24 mouse cellular contexts compared by ENCODE assay signal in the genomic region with DNA sequence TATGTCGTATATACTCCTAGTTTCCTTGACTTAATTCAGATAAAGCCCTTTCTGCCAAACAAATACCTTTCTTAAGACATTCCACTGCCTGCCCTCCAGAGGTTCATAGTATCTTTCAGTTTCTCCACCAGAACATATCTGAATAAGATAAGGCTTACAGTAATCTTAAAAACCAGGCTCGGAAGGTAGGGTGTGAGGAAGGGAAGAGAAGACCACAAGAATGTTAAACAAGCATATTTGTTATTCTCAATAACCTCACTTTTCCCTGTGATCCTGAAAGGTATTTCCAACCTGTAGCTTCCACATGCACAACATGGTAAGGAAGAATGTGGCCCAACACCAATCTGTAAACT. TPM values are rescaled to one million over a fixed set of nuclear protein-coding genes. Genes with fewer than 3 reads are reported as not detected.
A peak's percentile ranks its signal among the peaks of the same experiment; 100 is the strongest.
DNase-seq lines count a peak whose midpoint lies in the region; ATAC-seq and TF ChIP-seq lines count a peak whose summit lies in the region.
"Had no signal": no experiment of that assay in that cellular context is flagged by ENCODE, and none has a peak within 500 bp of the region (broad histone marks: within the 10 kb centered on the region; RNA-seq: fewer than 3 reads in every experiment).

No protein-coding gene starts in this region.

- H3K4me1 ChIP-seq in liver, embryonic 11.5 days (replicated peaks; ENCODE audit: control insufficient read depth, insufficient read depth, low read length), result peaks cover 53% of the 10 kb centered on the region
- H3K4me1 ChIP-seq in MEL (ENCODE audit: control insufficient read depth in 1 of 2, insufficient read depth in 2 of 2, low read length in 2 of 2), result peaks cover 38 to 49% of the 10 kb centered on the region in 2 experiments
- peaks cover 43% of the 10 kb centered on the region for H3K4me1 ChIP-seq in liver, postnatal 0 days (ENCODE audit: insufficient read depth)

- no peak for TF ChIP-seq RAD21 in MEL (IDR thresholded peaks at IDR 0.05; ENCODE audit: low read depth, low read length)

- no peak for TF ChIP-seq CTCF in MEL (IDR thresholded peaks at IDR 0.05 in 2 of 3, conservative IDR thresholded peaks at IDR 0.05 in 1 of 3; ENCODE audit: control insufficient read depth in 1 of 3, insufficient read depth in 1 of 3, low read depth in 2 of 3, low read length in 3 of 3, poor library complexity in 1 of 3, severe bottlenecking in 1 of 3)
- no peak for TF ChIP-seq CTCF in liver, postnatal 0 days (IDR thresholded peaks at IDR 0.05; ENCODE audit: low read depth)

- peak overlapping the region; percentile 60 for H3K4me2 ChIP-seq in liver, embryonic 11.5 days
- peak overlapping the region; percentile 56 for H3K4me2 ChIP-seq in liver, postnatal 0 days (ENCODE audit: low read depth, low read length)
- H3K4me2 ChIP-seq: hindbrain, embryonic 14.5 days; limb, embryonic 15.5 days; neural tube, embryonic 12.5 days had no signal

- ATAC-seq in liver, embryonic 11.5 days (replicated peaks; ENCODE audit: low FRiP score), result peak; percentile 50
- ATAC-seq in erythroid progenitor cell, adult 5-6 weeks (replicated peaks; ENCODE audit: low FRiP score, poor library complexity, severe bottlenecking), result 0 out of 2 replicates have a peak, but pooled peaks have one; percentile 29
- no peak for ATAC-seq in liver, postnatal 0 days
- ATAC-seq: inflammation-experienced regulatory T-cells, adult 6 months had no signal

- 19% methylated on average over 2 of the region's 2 CpGs for WGBS in liver, embryonic 11.5 days
- WGBS in liver, postnatal 0 days (ENCODE audit: insufficient replicate concordance), result 49% methylated on average over 2 of the region's 2 CpGs

- no peaks in the 10 kb centered on the region for H3K27me3 ChIP-seq in liver, embryonic 11.5 days (replicated peaks; ENCODE audit: control insufficient read depth, insufficient read depth, low read length)
- H3K27me3 ChIP-seq in MEL (ENCODE audit: control insufficient read depth in 1 of 2, insufficient read depth in 2 of 2, low read length in 2 of 2), result no peaks in the 10 kb centered on the region
- no peaks in the 10 kb centered on the region for H3K27me3 ChIP-seq in liver, postnatal 0 days (ENCODE audit: insufficient read depth, low read length)
- H3K27me3 ChIP-seq: limb, embryonic 15.5 days; neural tube, embryonic 12.5 days had no signal

- no peaks in the 10 kb centered on the region for H3K36me3 ChIP-seq in liver, embryonic 11.5 days (ENCODE audit: control insufficient read depth, insufficient read depth, low read length)
- H3K36me3 ChIP-seq in MEL (ENCODE audit: control insufficient read depth in 1 of 2, insufficient read depth in 2 of 2, low read length in 2 of 2), result peaks cover 0 to 64% of the 10 kb centered on the region in 2 experiments; a peak in 2 of 4 replicates
- no peaks in the 10 kb centered on the region for H3K36me3 ChIP-seq in liver, postnatal 0 days (replicated peaks; ENCODE audit: insufficient read depth, low read length)
- H3K36me3 ChIP-seq: limb, embryonic 15.5 days; neural tube, embryonic 12.5 days had no signal

- H3K9ac ChIP-seq in liver, embryonic 11.5 days (ENCODE audit: low read depth, low read length), result peak overlapping the region; percentile 1; the same call in 1 of the 2 replicates
- peak overlapping the region; percentile 28 for H3K9ac ChIP-seq in MEL (ENCODE audit: control insufficient read depth, low read depth, low read length, poor library complexity, severe bottlenecking)
- peak overlapping the region; percentile 30; the same call in 1 of the 2 replicates for H3K9ac ChIP-seq in liver, postnatal 0 days (replicated peaks)
- H3K9ac ChIP-seq: hindbrain, embryonic 14.5 days; limb, embryonic 15.5 days; neural tube, embryonic 12.5 days had no signal

- H3K4me3 ChIP-seq in liver, embryonic 11.5 days (ENCODE audit: low read depth, low read length), result peak overlapping the region; percentile 1; the same call in 1 of the 2 replicates
- peak overlapping the region; percentile 28 to 47 for H3K4me3 ChIP-seq in MEL (ENCODE audit: control insufficient read depth in 1 of 2, insufficient read depth in 1 of 2, low read depth in 2 of 2, low read length in 2 of 2)
- H3K4me3 ChIP-seq in liver, postnatal 0 days (ENCODE audit: low read depth, low read length), result no peak overlapping the region
- H3K4me3 ChIP-seq: gastrocnemius, adult 2 months; limb, embryonic 15.5 days; neural tube, embryonic 12.5 days had no signal

- H3K79me2 ChIP-seq in MEL (ENCODE audit: control insufficient read depth, insufficient read depth, low read length, poor library complexity), result peaks cover 64% of the 10 kb centered on the region

- peak; percentile 87 to 92 for TF ChIP-seq EP300 in MEL (IDR thresholded peaks at IDR 0.05; ENCODE audit: low read depth in 1 of 2, low read length in 2 of 2)
- peak; percentile 67; the same call in 1 of the 2 replicates for TF ChIP-seq EP300 in liver, postnatal 0 days (IDR thresholded peaks at IDR 0.05; ENCODE audit: low read depth)

- no peaks in the 10 kb centered on the region for H3K9me3 ChIP-seq in liver, embryonic 11.5 days (ENCODE audit: control insufficient read depth, low read length)
- no peaks in the 10 kb centered on the region for H3K9me3 ChIP-seq in MEL (replicated peaks; ENCODE audit: insufficient read depth, low read length)
- no peaks in the 10 kb centered on the region for H3K9me3 ChIP-seq in liver, postnatal 0 days (ENCODE audit: low read length)
- H3K9me3 ChIP-seq: limb, embryonic 15.5 days; neural tube, embryonic 12.5 days had no signal

- DNase-seq in liver, embryonic 11.5 days (ENCODE audit: low spot score), result no peak
- DNase-seq in liver (no peak), MEL (ENCODE audit: low read depth, low spot score) (no peak)
- no peak for DNase-seq in liver, postnatal 0 days
- DNase-seq in gastrocnemius, adult 18-20 months (ENCODE audit: low spot score), result no peak
- DNase-seq in right cerebral cortex, postnatal 4 days, result no peak
- no peak for DNase-seq in embryo, embryonic 11 days
- DNase-seq: adrenal gland, postnatal 25 days; cerebellum, adult 18-20 months; cerebellum, postnatal 25 days; gastrocnemius, adult 2 months; heart, postnatal 36 days; kidney, adult 2 months; kidney, postnatal 10 days; left cerebral cortex, postnatal 4 days; midbrain, embryonic 14.5 days; right cerebral cortex, postnatal 14 days; spleen, adult 18-20 months; thymus, postnatal 25 days had no signal

- TF ChIP-seq POLR2A in MEL (IDR thresholded peaks at IDR 0.05; ENCODE audit: control insufficient read depth in 1 of 2, insufficient read depth in 1 of 2, low read depth in 1 of 2, low read length in 2 of 2, poor library complexity in 1 of 2), result no peak; a peak in 1 of 4 replicates

- H3K27ac ChIP-seq in liver, embryonic 11.5 days (ENCODE audit: low read depth, low read length), result peak overlapping the region; percentile 63
- H3K27ac ChIP-seq in MEL (ENCODE audit: control insufficient read depth, low read depth, low read length), result peak overlapping the region; percentile 97
- peak overlapping the region; percentile 79 for H3K27ac ChIP-seq in liver, postnatal 0 days (ENCODE audit: low read depth)
- H3K27ac ChIP-seq: hindbrain, embryonic 14.5 days; limb, embryonic 15.5 days; neural tube, embryonic 12.5 days had no signal

TF ChIP-seq in MEL, 35 proteins besides CTCF, POLR2A, EP300 and RAD21 (continues in another document):
- no peak for TF ChIP-seq BHLHE40 (IDR thresholded peaks at IDR 0.05; ENCODE audit: borderline replicate concordance, low read depth, low read length)
- TF ChIP-seq TBP (IDR thresholded peaks at IDR 0.05; ENCODE audit: low read depth, low read length), result no peak
- TF ChIP-seq CHD1 (IDR thresholded peaks at IDR 0.05; ENCODE audit: low read depth, low read length), result peak; percentile 47; the same call in 1 of the 2 replicates
- peak; percentile 78 for TF ChIP-seq MXI1 (IDR thresholded peaks at IDR 0.05; ENCODE audit: low read depth, low read length)
- TF ChIP-seq SIN3A (IDR thresholded peaks at IDR 0.05; ENCODE audit: low read length), result peak; percentile 95
- TF ChIP-seq TCF12 (IDR thresholded peaks at IDR 0.05; ENCODE audit: low read depth, low read length), result peak; percentile 87
- TF ChIP-seq UBTF (IDR thresholded peaks at IDR 0.05; ENCODE audit: borderline replicate concordance, insufficient read depth, low read depth, low read length), result 0 out of 2 replicates have a peak, but pooled peaks have one; percentile 67
- TF ChIP-seq MYC (IDR thresholded peaks at IDR 0.05; ENCODE audit: low read depth, low read length), result 0 out of 2 replicates have a peak, but pooled peaks have one; percentile 58
- TF ChIP-seq ZMIZ1 (IDR thresholded peaks at IDR 0.05; ENCODE audit: low read depth, low read length), result no peak
- no peak for TF ChIP-seq USF2 (IDR thresholded peaks at IDR 0.05; ENCODE audit: borderline replicate concordance in 1 of 2, insufficient read depth in 1 of 2, low read depth in 1 of 2, low read length in 2 of 2)
- no peak for TF ChIP-seq USF1 (IDR thresholded peaks at IDR 0.05; ENCODE audit: low read depth, low read length)
- TF ChIP-seq ZKSCAN1 (IDR thresholded peaks at IDR 0.05; ENCODE audit: low read depth, low read length), result no peak
- TF ChIP-seq ZC3H11A (IDR thresholded peaks at IDR 0.05; ENCODE audit: low read depth, low read length), result no peak
- peak; percentile 73 for TF ChIP-seq TAL1 (IDR thresholded peaks at IDR 0.05; ENCODE audit: low read length)
- TF ChIP-seq MAFK (IDR thresholded peaks at IDR 0.05; ENCODE audit: borderline replicate concordance, low read depth, low read length), result 0 out of 2 replicates have a peak, but pooled peaks have one; percentile 7
- no peak for TF ChIP-seq POLR2AphosphoS2 (IDR thresholded peaks at IDR 0.05; ENCODE audit: low read length)
- TF ChIP-seq MAX (IDR thresholded peaks at IDR 0.05; ENCODE audit: low read length), result peak; percentile 10; the same call in 1 of the 2 replicates
- peak; percentile 90 for TF ChIP-seq ETS1 (IDR thresholded peaks at IDR 0.05; ENCODE audit: low read depth, low read length)
- TF ChIP-seq HCFC1 (IDR thresholded peaks at IDR 0.05; ENCODE audit: low read depth, low read length), result no peak; the same call in 1 of the 2 replicates
- no peak for TF ChIP-seq KAT2A (conservative IDR thresholded peaks at IDR 0.05; ENCODE audit: low read depth, low read length)
- no peak for TF ChIP-seq CHD2 (IDR thresholded peaks at IDR 0.05; ENCODE audit: low read length)

RNA-seq across cellular contexts. Expression of a gene that starts 5.0 kb away (rescaled TPM):
- polyA plus RNA-seq in liver, embryonic 11.5 days (2014; fragmentation: Nextera tagmentation; extraction: Ambion mirVana), result 19.0 and 23.3 TPM in 2 replicates
- total RNA-seq in MEL (2012; rRNA removed), result 14.8 and 23.2 TPM in 2 replicates
- 100 to 1,000 TPM in 1 of 2 experiments, 10 to 100 TPM in 1; 58.2 to 177 TPM for polyA plus RNA-seq in MEL (2012; ENCODE audit: insufficient read depth in 1 of 2, insufficient read length in 2 of 2, low read depth in 1 of 2, low replicate concordance in 2 of 2, missing spikeins in 1 of 2)
- total RNA-seq in erythroid progenitor cell, adult 5-6 weeks (2015; ENCODE audit: low replicate concordance), result 50.5 and 104 TPM in 2 replicates
- 18.5 and 44.3 TPM in 2 replicates for total RNA-seq in erythroid progenitor cell, adult 5-6 weeks (2017; ENCODE audit: low replicate concordance)
- 11.3 and 12.5 TPM in 2 replicates for polyA plus RNA-seq in liver, postnatal 0 days (2015; fragmentation: Nextera tagmentation; extraction: Ambion mirVana)
- 10 to 100 TPM; 13.1 to 19.5 TPM for total RNA-seq in gastrocnemius, adult 18-20 months (2021)
